Mouse (Mus musculus) liver, embryonic 14.5 days (tissue): ENCODE measurements at regions not wholly inside any gene's neighbourhood (a gene's known extent, or its start where the extent isn't known, plus 50 kb on each side); places are given as distances from the start of the nearest gene placed in this dataset.

ENCODE experiments used
- CTCF ChIP-seq: IDR thresholded peaks from 2 replicates; pipeline ENCODE4 v1.5.1; 2016; ENCODE audit warnings: antibody characterized with exemption, low read depth, control low read depth
- EP300 ChIP-seq: IDR thresholded peaks from 2 replicates; pipeline ENCODE4 v1.6.1; 2016; ENCODE audit warnings: antibody characterized with exemption, low read depth

GRCm38 (mm10) chr3:83537231-83537630 is 228.9 kb upstream of the Sfrp2 start:
- no peak for TF ChIP-seq CTCF
- TF ChIP-seq EP300: no peak
